Mouse (Mus musculus) limb, embryonic 14.5 days (tissue): Measurements from ENCODE around the gene Irgm2. TPM values are rescaled to one million over a fixed set of nuclear protein-coding genes. Genes with fewer than 3 reads are reported as not detected.
"Not testable (repeated sequence)": the region's sequence is repeated elsewhere in the genome, so short reads cannot be mapped to it uniquely, and the experiment has no call there.

Source experiments
- ATAC-seq: fragments of 200-750 bp; cut with Nextera tagmentation; 2 replicates; pipeline ENCODE4 v1.8.0; 2017; ENCODE audit warnings: low read depth, moderate number of reproducible peaks, moderate TSS enrichment; ENCODE audit not compliant: low FRiP score
- DNase-seq: peaks from one replicate; pipeline ENCODE4 v3.0.0-alpha.2; 2015; ENCODE audit warnings: low spot score
- H3K27ac ChIP-seq: fragments of 300-500 bp; sonication (generic); replicated peaks from 2 replicates; pipeline ENCODE4 v1.5.1; 2014; ENCODE audit warnings: low read depth, mild to moderate bottlenecking, low read length, moderate library complexity, mixed read lengths
- H3K27me3 ChIP-seq: fragments of 300-500 bp; sonication (generic); 2 replicates; pipeline ENCODE4 v1.6.1; 2014; ENCODE audit warnings: low read length, mixed read lengths; ENCODE audit not compliant: control insufficient read depth, insufficient read depth
- H3K36me3 ChIP-seq: fragments of 300-500 bp; sonication (generic); 2 replicates; pipeline ENCODE4 v1.6.1; 2014; ENCODE audit warnings: mild to moderate bottlenecking, low read length, moderate library complexity, mixed read lengths; ENCODE audit not compliant: control insufficient read depth, insufficient read depth
- H3K4me1 ChIP-seq: fragments of 300-500 bp; sonication (generic); 2 replicates; pipeline ENCODE4 v1.6.1; 2014; ENCODE audit warnings: antibody characterized with exemption, low read length, mixed read lengths; ENCODE audit not compliant: control insufficient read depth, insufficient read depth
- H3K4me2 ChIP-seq: fragments of 300-500 bp; sonication (generic); replicated peaks from 2 replicates; pipeline ENCODE4 v1.6.1; 2014; ENCODE audit warnings: low read depth, mild to moderate bottlenecking, low read length, moderate library complexity; ENCODE audit not compliant: severe bottlenecking
- H3K4me3 ChIP-seq: fragments of 300-500 bp; sonication (generic); replicated peaks from 2 replicates; pipeline ENCODE4 v1.5.1; 2014; ENCODE audit warnings: low read length
- H3K9ac ChIP-seq: fragments of 300-500 bp; sonication (generic); 2 replicates; pipeline ENCODE4 v1.6.1; 2014; ENCODE audit warnings: mild to moderate bottlenecking, low read depth, low read length, moderate library complexity; ENCODE audit not compliant: severe bottlenecking
- H3K9me3 ChIP-seq: fragments of 300-500 bp; sonication (generic); 2 replicates; pipeline ENCODE4 v1.6.1; 2016; ENCODE audit warnings: low read length; ENCODE audit not compliant: control insufficient read depth
- POLR2A ChIP-seq: fragments of 200-500 bp; IDR thresholded peaks from 2 replicates; pipeline ENCODE4 v1.8.0; 2012; ENCODE audit warnings: inconsistent platforms, mild to moderate bottlenecking, moderate library complexity, borderline replicate concordance; ENCODE audit not compliant: insufficient read depth, insufficient read length; ENCODE audit errors: extremely low read depth
- WGBS: fragments of 180-500 bp; shearing (Covaris S2); extraction: QIAGEN DNeasy Blood & Tissue Kit; methylation state at CpG from one replicate; pipeline ENCODE4 v1.1.7; 2014; 5-methylcytosine and 5-hydroxymethylcytosine counted together
- polyA plus RNA-seq, 2 experiments: library from polyadenylated mRNA; depleted of rRNA in 1 of 2; stranded (reverse) in 1 of 2; unstranded in 1 of 2; fragments of >200 nt; fragmentation: Nextera tagmentation in 1 of 2; extraction: Ambion mirVana in 1 of 2; gene quantifications; 2 replicates each; pipeline versions ENCODE4 v1.2.1 to v1.2.3; 2012 to 2014

Gene Irgm2
- polyA plus RNA-seq, 2 experiments: 2.3 to 2.9 TPM

DNA sequence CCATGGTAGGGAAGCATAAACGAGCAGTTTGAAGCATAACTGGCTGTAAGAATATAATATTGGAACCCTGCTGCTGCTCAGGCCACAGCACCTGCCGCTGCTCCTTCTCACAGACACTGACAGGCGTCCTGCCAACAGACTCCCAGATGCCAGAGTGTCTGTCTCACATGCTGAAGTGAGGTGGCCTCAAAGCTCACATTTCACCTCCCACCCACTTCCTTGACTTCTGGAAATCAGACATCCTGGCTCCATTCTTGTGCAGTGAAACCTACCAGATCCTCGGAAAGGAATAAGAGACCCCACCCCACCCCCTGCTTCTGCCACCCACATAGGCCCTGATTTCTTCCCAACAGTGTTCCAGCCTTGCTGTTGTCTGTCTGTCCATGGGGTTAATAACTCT, 24.3 kb downstream of the Irgm2 start:
- WGBS: 17% methylated on average over 4 of the region's 4 CpGs

DNA sequence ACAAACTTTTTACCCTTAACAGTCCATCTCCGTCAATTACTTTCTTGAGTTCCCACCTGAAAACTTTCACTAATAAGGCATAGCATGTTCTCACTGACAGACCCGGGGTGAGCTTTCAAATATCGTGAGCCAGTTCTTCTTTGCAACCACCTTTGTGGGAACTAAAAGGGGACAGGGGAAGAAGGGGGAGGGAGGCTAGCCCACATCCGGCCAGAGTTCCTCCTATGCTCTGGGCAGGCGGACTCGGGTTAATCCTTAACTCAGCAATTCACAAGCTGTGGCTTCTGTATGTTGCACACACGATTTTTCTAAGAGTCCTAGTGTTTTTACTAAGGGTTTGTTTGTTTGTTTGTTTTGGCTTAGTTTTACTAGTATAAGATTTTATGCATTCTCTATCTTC, 24.9 kb downstream of the Irgm2 start:
- Histone ChIP-seq H3K36me3 (no peaks in the 10 kb centered on the region), H3K4me2 (no peak overlapping the region), H3K9me3 (no peaks in the 10 kb centered on the region), H3K4me1 (no peaks in the 10 kb centered on the region), H3K27me3 (no peaks in the 10 kb centered on the region), H3K9ac (no peak overlapping the region), H3K27ac (no peak overlapping the region), H3K4me3 (no peak overlapping the region)
- TF ChIP-seq POLR2A: no peak
- DNase-seq (no peak), ATAC-seq (no peak)
- 55% methylated on average over 7 of the region's 7 CpGs for WGBS

More for the DNA sequence above, 24.3 kb downstream of the Irgm2 start:
- Histone ChIP-seq H3K36me3 (no peaks in the 10 kb centered on the region), H3K4me2 (no peak overlapping the region), H3K27ac (0 out of 2 replicates have a peak overlapping the region, but pooled peaks have one; percentile 9), H3K4me3 (no peak overlapping the region), H3K9me3 (no peaks in the 10 kb centered on the region), H3K4me1 (no peaks in the 10 kb centered on the region), H3K9ac (no peak overlapping the region), H3K27me3 (no peaks in the 10 kb centered on the region)
- DNase-seq (peak; percentile 26), ATAC-seq (peak; percentile 58)
- no peak for TF ChIP-seq POLR2A

DNA sequence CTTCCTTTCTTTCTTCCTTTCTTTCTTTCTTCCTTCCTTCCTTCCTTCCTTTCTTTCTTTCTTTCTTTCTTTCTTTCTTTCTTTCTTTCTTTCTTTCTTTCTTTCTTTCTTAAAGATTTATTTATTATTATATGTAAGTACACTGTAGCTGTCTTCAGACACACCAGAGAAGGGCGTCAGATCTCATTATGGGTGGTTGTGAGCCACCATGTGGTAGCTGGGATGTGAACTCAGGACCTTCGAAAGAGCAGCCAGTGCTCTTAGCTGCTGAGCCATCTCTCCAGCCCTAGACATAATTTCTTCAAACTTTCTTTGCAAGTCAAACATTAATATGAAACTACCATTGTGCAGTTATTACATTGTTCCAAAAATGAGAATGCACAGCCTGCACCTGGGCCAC, 25.5 kb downstream of the Irgm2 start:
- not testable (repeated sequence) for H3K27ac ChIP-seq, H3K4me3 ChIP-seq, H3K4me2 ChIP-seq, H3K9me3 ChIP-seq, H3K4me1 ChIP-seq, ATAC-seq, H3K27me3 ChIP-seq, H3K9ac ChIP-seq, H3K36me3 ChIP-seq, DNase-seq
- WGBS: 73% methylated on average over 2 of the region's 2 CpGs

DNA sequence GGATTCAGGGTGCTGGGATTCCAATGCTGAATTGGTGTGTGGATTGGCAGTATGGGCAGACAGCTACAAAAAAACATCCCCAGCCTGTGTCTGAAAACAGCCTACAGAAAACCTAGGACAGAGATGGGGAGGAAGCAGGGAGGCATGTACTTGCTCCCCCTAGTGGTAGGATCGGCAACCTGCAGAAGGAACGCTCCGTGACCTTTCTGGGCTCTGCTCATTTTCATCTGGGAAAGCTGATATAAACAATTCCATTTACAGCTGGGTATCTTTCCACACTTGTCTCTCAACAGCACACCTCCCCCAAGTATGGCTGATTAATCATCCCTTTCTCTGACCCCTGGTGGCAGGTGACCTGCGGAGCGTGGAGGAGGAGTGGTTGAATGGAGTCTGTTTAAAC, 26.2 kb downstream of the Irgm2 start:
- Histone ChIP-seq H3K9ac (no peak overlapping the region), H3K27me3 (no peaks in the 10 kb centered on the region), H3K36me3 (no peaks in the 10 kb centered on the region), H3K9me3 (no peaks in the 10 kb centered on the region), H3K27ac (no peak overlapping the region), H3K4me2 (no peak overlapping the region), H3K4me1 (no peaks in the 10 kb centered on the region), H3K4me3 (no peak overlapping the region)
- no peak for TF ChIP-seq POLR2A
- peak; percentile 66 for ATAC-seq
- 11% methylated on average over 5 of the region's 5 CpGs for WGBS
- peak; percentile 80 for DNase-seq

DNA sequence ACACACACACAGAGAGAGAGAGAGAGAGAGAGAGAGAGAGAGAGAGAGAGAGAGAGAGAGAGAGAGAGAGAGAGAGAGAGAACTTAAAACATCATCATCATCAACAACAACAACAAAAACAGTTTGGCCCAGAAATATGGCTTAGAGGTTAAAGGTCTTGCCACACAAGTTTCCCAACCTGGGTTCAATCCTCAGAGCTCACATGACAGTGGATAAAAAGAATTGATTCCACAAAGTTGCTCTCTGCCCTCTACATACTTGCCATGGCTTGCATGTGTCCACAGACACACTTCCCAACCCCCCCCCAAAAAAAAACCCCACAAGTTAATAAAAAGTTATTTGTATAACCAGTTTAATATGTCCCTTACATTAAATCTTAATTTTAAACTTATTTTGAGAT, 27.0 kb downstream of the Irgm2 start:
- DNase-seq: no peak
- H3K4me3 ChIP-seq: no peak overlapping the region
- no peak overlapping the region for H3K9ac ChIP-seq
- no peak overlapping the region for H3K4me2 ChIP-seq
- no peaks in the 10 kb centered on the region for H3K4me1 ChIP-seq
- no peaks in the 10 kb centered on the region for H3K9me3 ChIP-seq
- no peak for ATAC-seq
- TF ChIP-seq POLR2A: no peak
- no peaks in the 10 kb centered on the region for H3K27me3 ChIP-seq
- H3K27ac ChIP-seq: no peak overlapping the region
- no peaks in the 10 kb centered on the region for H3K36me3 ChIP-seq

DNA sequence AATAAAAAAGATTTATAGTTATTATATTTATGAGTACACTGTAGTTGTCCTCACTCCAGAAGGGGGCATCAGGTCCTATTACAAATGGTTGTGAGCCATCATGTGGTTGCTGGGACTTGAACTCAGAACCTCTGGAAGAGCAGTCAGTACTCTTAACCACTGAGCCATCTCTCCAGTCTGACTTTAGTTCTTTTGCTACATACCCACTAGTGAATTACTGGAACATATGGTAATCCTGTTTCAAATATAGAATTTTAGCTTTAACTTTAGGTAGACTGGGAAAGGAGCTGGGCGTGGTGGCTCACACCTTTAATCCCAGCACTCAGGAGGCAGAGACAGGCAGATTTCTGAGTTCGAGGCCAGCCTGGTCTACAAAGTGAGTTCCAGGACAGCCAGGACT, 28.6 kb downstream of the Irgm2 start:
- not testable (repeated sequence) for H3K9ac ChIP-seq, H3K27ac ChIP-seq, H3K36me3 ChIP-seq, DNase-seq, H3K27me3 ChIP-seq, H3K4me2 ChIP-seq, ATAC-seq, H3K4me1 ChIP-seq, H3K9me3 ChIP-seq, H3K4me3 ChIP-seq
- WGBS: 60% methylated on average over 2 of the region's 2 CpGs
